Mouse (Mus musculus) hindbrain, embryonic 12.5 days (tissue): ENCODE data around the gene Popdc2. TPM values are rescaled to one million over a fixed set of nuclear protein-coding genes. Genes with fewer than 3 reads are reported as not detected.

Source experiments
- ATAC-seq: fragments of 200-750 bp; cut with Nextera tagmentation; 2 replicates; pipeline ENCODE4 v1.8.0; 2017; ENCODE audit warnings: moderate TSS enrichment; ENCODE audit not compliant: low FRiP score
- H3K27ac ChIP-seq: fragments of 300-500 bp; sonication (generic); 2 replicates; pipeline ENCODE4 v1.5.1; 2016; ENCODE audit warnings: mild to moderate bottlenecking
- H3K27me3 ChIP-seq: fragments of 300-500 bp; sonication (generic); 2 replicates; pipeline ENCODE4 v1.6.1; 2016; ENCODE audit warnings: mild to moderate bottlenecking
- H3K36me3 ChIP-seq: fragments of 300-500 bp; sonication (generic); 2 replicates; pipeline ENCODE4 v1.6.1; 2016; ENCODE audit warnings: mild to moderate bottlenecking
- H3K4me1 ChIP-seq: fragments of 300-500 bp; sonication (generic); 2 replicates; pipeline ENCODE4 v1.6.1; 2016
- H3K4me2 ChIP-seq: fragments of 300-500 bp; sonication (generic); replicated peaks from 2 replicates; pipeline ENCODE4 v1.6.1; 2016; ENCODE audit warnings: mild to moderate bottlenecking
- H3K4me3 ChIP-seq: fragments of 300-500 bp; sonication (generic); 2 replicates; pipeline ENCODE4 v1.5.1; 2016; ENCODE audit warnings: mild to moderate bottlenecking
- H3K9ac ChIP-seq: fragments of 300-500 bp; sonication (generic); 2 replicates; pipeline ENCODE4 v1.6.1; 2016; ENCODE audit warnings: mild to moderate bottlenecking, moderate library complexity
- H3K9me3 ChIP-seq: fragments of 300-500 bp; sonication (generic); replicated peaks from 2 replicates; pipeline ENCODE4 v1.6.1; 2016; ENCODE audit warnings: mild to moderate bottlenecking
- WGBS: fragments of 180-500 bp; shearing (Covaris S2); methylation state at CpG from one replicate; pipeline ENCODE4 v1.1.7; 2016; 5-methylcytosine and 5-hydroxymethylcytosine counted together
- polyA plus RNA-seq: library from polyadenylated mRNA; unstranded; fragments of >200 nt; fragmentation: Nextera tagmentation; extraction: Ambion mirVana; gene quantifications from 2 replicates; pipeline ENCODE4 v1.2.1, GENCODE M21; 2016

Gene Popdc2
- polyA plus RNA-seq, 1 experiment from 2014 or later = 0.70 TPM

DNA sequence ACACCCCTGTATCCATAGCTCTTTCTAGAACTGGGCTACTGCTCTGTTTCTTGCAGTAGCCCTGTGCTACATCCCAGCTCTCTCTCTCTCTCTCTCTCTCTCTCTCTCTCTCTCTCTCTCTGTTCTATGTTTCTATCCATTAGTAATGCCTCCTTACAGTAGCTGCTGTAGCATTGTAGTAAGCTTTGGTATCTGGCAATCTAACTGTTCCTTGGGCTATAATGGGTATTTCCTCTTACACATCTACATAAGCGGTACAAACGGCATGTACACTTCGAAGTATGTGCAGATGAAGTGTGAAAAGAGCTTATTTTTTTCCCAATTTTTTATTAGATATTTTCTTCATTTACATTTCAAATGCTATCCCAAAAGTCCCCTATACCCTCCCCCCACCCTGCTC lies 17.9 kb downstream of the Popdc2 start:
- Histone ChIP-seq H3K4me1 (peaks cover 10% of the 10 kb centered on the region; the same call in 1 of the 2 replicates), H3K9me3 (no peaks in the 10 kb centered on the region), H3K27ac (no peak overlapping the region), H3K9ac (no peak overlapping the region), H3K4me3 (no peak overlapping the region), H3K36me3 (no peaks in the 10 kb centered on the region), H3K4me2 (no peak overlapping the region), H3K27me3 (no peaks in the 10 kb centered on the region)
- 96% methylated on average over 3 of the region's 3 CpGs for WGBS
- ATAC-seq = no peak

DNA sequence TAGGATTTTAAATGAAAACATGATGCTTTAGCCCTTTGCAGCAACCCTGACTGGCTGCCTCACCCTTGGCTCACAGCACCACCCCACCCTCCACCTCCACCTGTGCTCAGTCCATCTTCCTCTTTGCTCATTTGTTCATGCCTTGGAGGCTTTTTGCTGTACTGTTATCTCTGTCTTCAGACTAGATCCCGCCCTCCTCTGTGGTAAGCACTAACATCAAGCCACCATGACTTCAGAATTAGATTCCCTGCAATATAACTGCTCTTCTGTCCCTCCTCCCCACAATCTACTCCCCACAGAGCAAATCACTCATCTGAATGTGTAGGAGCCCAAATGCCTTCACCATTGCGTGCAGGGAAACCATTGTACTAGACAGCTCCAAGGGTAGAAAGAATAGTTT lies 21.7 kb downstream of the Popdc2 start:
- H3K27ac ChIP-seq = no peak overlapping the region
- H3K4me2 ChIP-seq = no peak overlapping the region
- no peak for ATAC-seq
- H3K4me1 ChIP-seq = 0 out of 2 replicates have a peak, but pooled peaks cover 2% of the 10 kb centered on the region
- no peaks in the 10 kb centered on the region for H3K27me3 ChIP-seq
- no peak overlapping the region for H3K4me3 ChIP-seq
- no peaks in the 10 kb centered on the region for H3K36me3 ChIP-seq
- WGBS = 81% methylated on average over 2 of the region's 2 CpGs
- H3K9me3 ChIP-seq = no peaks in the 10 kb centered on the region
- no peak overlapping the region for H3K9ac ChIP-seq

DNA sequence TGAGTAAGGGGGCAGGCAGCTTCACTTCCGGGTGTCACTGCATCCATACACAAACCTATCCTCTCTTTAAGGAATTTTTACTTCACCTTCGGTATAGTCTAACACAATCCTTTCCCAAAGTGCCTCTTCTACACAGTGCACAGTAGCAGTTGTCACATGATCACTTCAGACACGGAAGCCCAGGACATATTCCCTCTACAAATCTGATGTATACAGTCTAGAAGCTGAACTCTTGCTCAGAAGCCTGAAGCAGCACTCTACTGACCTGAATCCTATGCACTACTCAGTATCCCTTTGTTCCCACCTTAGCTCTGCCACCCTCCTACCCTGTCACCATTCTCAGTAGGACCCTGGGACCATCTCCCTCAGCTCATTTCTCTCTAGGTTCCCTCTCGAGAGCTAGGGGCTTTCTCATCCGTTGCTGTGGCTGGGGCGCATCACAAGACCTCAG lies 23.2 kb downstream of the Popdc2 start:
- no peaks in the 10 kb centered on the region for H3K4me1 ChIP-seq
- no peaks in the 10 kb centered on the region for H3K9me3 ChIP-seq
- no peaks in the 10 kb centered on the region for H3K27me3 ChIP-seq
- no peak overlapping the region for H3K4me3 ChIP-seq
- WGBS = 91% methylated on average over 6 of the region's 6 CpGs
- H3K4me2 ChIP-seq = no peak overlapping the region
- H3K36me3 ChIP-seq = no peaks in the 10 kb centered on the region
- H3K9ac ChIP-seq = no peak overlapping the region
- H3K27ac ChIP-seq = no peak overlapping the region
- no peak for ATAC-seq

DNA sequence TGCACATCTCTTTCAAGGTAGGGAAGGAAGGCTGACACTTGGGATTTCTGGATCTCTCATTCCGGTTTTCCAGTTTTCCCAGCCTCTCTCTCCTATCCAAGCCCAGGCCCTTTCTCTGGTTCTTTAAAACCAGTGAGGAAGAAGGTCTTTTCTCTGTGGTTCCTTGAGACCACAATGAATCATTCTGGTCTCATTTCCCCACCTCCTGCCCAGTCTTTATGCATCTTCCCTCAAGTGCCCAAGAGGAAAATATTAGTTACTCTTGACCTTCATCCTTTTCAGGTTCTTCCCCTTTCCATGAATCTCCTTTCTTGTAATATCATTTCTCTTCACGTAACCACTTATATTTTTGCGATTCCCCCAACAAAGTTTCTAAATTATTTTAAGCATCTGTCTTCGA lies 23.7 kb downstream of the Popdc2 start:
- 91% methylated on average over 4 of the region's 4 CpGs for WGBS

DNA sequence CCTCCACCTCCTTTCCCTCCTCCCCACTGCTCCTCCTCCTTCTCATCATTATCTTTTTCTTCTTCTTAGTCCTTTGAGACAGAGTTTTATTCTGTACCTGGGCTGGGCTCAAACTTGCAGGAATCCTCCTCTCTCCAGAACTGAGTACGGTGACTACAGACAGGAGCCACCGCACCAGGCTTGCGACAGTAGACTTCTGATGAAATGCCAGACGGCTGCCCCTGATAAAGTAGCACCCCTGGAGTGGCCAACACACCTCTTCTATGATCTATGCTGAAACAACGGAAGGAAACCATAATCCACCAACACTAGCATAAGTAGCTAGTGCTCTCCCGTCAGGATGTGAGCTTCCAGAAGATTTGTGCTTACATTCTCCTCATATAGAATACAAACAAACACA lies 25.4 kb downstream of the Popdc2 start:
- 87% methylated on average over 6 of the region's 6 CpGs for WGBS
- Histone ChIP-seq H3K27me3 (no peaks in the 10 kb centered on the region), H3K4me1 (no peaks in the 10 kb centered on the region), H3K4me2 (no peak overlapping the region), H3K9me3 (no peaks in the 10 kb centered on the region), H3K36me3 (no peaks in the 10 kb centered on the region), H3K4me3 (no peak overlapping the region), H3K9ac (no peak overlapping the region), H3K27ac (no peak overlapping the region)
- no peak for ATAC-seq

More for the DNA sequence above, 23.7 kb downstream of the Popdc2 start:
- no peaks in the 10 kb centered on the region for H3K4me1 ChIP-seq
- H3K4me2 ChIP-seq = no peak overlapping the region
- H3K9ac ChIP-seq = no peak overlapping the region
- no peaks in the 10 kb centered on the region for H3K36me3 ChIP-seq
- no peak for ATAC-seq
- no peak overlapping the region for H3K27ac ChIP-seq
- H3K9me3 ChIP-seq = no peaks in the 10 kb centered on the region
- no peak overlapping the region for H3K4me3 ChIP-seq
- H3K27me3 ChIP-seq = no peaks in the 10 kb centered on the region

DNA sequence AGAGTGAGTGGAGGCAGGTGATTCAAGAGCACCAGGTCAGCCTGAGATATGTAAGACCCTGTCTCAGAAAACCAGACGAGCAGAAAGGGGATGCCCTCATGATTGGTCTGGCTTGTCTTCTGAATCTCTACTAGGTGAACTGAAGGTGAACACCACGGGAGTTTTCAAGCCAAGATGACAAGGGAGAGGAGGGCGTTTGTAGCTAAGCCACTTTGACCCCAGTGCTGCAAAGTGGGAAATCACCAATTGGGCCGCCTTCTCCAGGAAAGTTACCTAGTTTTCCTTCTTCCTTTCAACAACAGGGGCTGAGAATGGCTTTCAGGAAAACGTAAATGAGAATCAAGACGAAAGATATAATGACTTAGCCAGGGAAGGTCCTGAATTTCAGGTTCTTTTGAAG lies 26.7 kb downstream of the Popdc2 start:
- Histone ChIP-seq H3K27me3 (no peaks in the 10 kb centered on the region), H3K4me3 (no peak overlapping the region), H3K9me3 (no peaks in the 10 kb centered on the region), H3K9ac (no peak overlapping the region), H3K27ac (no peak overlapping the region), H3K4me1 (no peaks in the 10 kb centered on the region), H3K36me3 (no peaks in the 10 kb centered on the region), H3K4me2 (no peak overlapping the region)
- ATAC-seq = no peak
- 81% methylated on average over 6 of the region's 6 CpGs for WGBS

DNA sequence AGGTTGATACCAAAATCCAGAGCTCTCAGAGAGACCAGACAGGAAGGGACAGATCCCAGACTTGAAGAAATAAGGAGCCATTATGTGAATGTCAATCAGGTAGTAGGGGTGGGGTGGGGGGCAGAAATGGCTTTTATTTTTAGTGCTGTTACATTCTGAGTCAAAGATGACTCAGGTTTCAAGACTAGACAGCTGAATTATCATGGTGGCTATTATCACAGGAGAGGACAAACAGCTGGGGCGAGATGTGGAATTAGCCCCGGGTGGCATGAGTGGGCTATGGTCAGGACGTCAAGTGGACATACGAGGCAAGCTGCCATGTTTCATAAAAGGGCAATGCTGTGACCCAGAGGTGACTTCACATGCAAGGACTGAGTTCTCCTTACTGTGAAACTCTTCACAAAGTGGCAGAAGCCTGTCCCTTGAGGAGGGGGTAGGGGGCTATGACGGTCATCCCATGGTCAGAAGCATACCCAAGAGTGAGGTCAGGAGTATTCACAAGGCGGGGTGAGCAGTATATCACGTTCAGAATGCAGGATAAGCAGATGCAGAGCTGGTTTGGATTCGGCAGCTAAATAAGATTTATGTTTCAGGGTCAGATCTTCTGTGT lies 27.4 kb downstream of the Popdc2 start:
- ATAC-seq = no peak
- Histone ChIP-seq H3K4me2 (no peak overlapping the region), H3K27ac (no peak overlapping the region), H3K9ac (no peak overlapping the region), H3K4me3 (no peak overlapping the region), H3K4me1 (no peaks in the 10 kb centered on the region), H3K9me3 (no peaks in the 10 kb centered on the region), H3K36me3 (no peaks in the 10 kb centered on the region), H3K27me3 (no peaks in the 10 kb centered on the region)
- 81% methylated on average over 8 of the region's 8 CpGs for WGBS

DNA sequence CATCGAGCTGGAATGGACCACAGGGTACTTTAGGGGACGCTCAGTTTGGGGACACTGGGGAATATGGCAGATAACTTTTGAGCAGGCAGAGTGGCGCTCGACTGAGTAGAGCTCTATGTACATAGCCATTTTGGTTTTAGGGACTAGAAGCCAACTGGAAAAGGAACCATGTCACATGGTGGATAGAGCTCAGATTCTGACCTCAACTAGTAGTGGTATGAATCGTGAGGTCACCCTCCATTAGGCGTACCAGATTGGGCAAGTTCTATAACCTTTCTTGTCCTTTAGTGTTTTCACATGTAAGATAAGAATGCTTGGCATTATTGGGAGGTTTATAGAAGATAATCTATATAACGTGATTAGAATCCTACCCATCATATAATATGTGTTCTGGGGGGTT lies 28.3 kb downstream of the Popdc2 start:
- no peak overlapping the region for H3K4me3 ChIP-seq
- no peak overlapping the region for H3K9ac ChIP-seq
- no peak overlapping the region for H3K4me2 ChIP-seq
- H3K9me3 ChIP-seq = no peaks in the 10 kb centered on the region
- WGBS = 91% methylated on average over 7 of the region's 7 CpGs
- no peaks in the 10 kb centered on the region for H3K27me3 ChIP-seq
- H3K4me1 ChIP-seq = no peaks in the 10 kb centered on the region
- H3K27ac ChIP-seq = no peak overlapping the region
- no peaks in the 10 kb centered on the region for H3K36me3 ChIP-seq
- ATAC-seq = no peak

DNA sequence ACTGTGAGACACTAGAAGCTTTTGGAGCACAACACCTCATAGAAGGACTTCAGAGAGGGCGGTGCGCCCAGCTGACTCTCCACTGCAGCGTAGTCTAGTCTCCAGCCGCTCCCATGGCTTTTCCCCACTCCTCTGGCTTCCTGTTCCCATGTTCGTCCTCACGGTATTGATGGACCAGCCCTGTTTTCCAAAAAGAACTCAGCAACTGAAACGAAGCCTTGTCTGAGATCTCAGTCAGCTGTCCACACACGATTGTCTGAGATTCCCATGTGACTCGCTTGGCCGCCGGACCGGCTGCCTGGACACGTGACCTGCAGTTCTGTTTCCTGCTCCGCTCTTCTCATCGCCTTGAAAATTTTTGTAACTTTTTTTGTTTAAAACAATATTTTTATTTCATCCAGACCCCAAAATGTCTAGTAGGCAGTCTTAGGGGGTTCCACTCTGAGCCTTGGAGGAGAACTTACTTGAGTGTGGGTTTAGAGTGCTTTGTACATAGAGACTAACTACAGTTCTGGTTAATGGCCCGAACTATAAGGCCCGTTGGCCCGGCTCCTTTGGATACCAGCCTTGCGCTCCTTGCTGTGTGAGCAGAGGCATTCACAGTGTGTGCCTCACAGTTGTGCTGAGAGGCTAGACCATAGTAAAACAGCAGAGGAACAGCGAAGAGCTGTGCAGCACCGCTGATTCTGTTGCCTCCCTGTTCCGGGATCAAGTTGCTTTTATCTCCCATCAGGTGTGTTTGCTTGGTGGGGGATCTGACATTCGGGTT lies 30.3 kb downstream of the Popdc2 start:
- no peak overlapping the region for H3K4me3 ChIP-seq
- H3K4me2 ChIP-seq = no peak overlapping the region
- no peaks in the 10 kb centered on the region for H3K4me1 ChIP-seq
- H3K27ac ChIP-seq = no peak overlapping the region
- H3K36me3 ChIP-seq = no peaks in the 10 kb centered on the region
- H3K9me3 ChIP-seq = no peaks in the 10 kb centered on the region
- no peaks in the 10 kb centered on the region for H3K27me3 ChIP-seq
- 81% methylated on average over 23 of the region's 23 CpGs for WGBS
- H3K9ac ChIP-seq = no peak overlapping the region
- no peak for ATAC-seq

DNA sequence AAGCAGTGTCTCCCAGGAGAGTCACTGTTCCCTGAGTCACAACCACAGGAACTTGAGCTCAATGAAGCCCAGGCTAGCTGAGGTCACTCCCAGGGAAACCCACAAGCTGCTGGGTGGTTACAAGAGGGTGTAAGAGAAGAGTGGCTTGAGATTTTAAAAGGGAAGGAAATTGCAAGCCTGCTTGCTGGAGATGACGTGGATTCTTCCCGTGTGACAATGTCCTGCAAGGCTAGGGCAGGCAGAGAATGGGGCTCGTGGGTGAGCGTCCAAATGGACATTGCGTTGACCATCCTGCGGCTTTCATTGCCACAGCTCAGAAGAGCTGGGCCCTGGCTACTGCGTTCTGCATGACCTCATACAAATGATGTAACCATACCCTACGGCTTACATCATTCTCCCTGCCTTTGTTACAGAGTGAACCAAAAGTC lies 32.2 kb downstream of the Popdc2 start:
- Histone ChIP-seq H3K9me3 (no peaks in the 10 kb centered on the region), H3K27ac (no peak overlapping the region), H3K4me3 (no peak overlapping the region), H3K4me2 (no peak overlapping the region), H3K27me3 (no peaks in the 10 kb centered on the region), H3K9ac (no peak overlapping the region), H3K36me3 (no peaks in the 10 kb centered on the region), H3K4me1 (peaks cover 2% of the 10 kb centered on the region)
- WGBS = 84% methylated on average over 8 of the region's 8 CpGs
- ATAC-seq = no peak

DNA sequence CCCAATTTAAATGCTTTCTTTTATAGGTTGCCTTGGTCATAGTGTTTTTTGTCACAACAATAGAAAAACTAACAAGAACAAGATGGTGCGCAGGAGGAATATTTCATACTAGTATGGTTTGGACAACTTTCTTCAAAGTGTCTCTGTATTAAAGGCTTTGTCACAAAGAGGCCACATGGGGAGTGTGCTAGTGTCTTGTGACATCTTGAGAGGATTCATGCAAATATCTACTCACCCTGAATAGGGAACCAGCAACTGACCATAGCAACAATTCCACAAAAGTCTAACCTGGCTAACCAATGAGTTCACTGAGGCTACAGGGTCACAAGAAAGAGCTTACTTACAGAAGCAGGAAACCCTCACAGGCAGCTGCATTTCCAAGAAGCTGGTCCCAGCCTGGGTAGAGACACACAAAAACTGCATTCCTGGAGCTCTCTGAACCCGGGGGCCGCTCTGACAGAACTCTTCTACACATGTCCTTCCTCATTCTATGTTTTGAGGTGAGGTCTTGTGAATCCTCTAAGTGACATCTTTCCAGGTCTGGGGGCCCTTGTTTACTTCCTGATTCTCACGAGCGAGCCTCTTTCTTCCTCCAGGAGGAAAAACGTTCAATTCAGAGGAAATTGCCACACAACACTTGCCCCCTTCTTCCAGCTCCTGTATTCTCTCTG lies 33.2 kb downstream of the Popdc2 start:
- H3K4me3 ChIP-seq = no peak overlapping the region
- ATAC-seq = no peak
- no peaks in the 10 kb centered on the region for H3K27me3 ChIP-seq
- H3K9ac ChIP-seq = no peak overlapping the region
- peaks cover 12% of the 10 kb centered on the region for H3K4me1 ChIP-seq
- no peaks in the 10 kb centered on the region for H3K9me3 ChIP-seq
- no peak overlapping the region for H3K27ac ChIP-seq
- no peak overlapping the region for H3K4me2 ChIP-seq
- WGBS = 72% methylated on average over 6 of the region's 6 CpGs
- H3K36me3 ChIP-seq = no peaks in the 10 kb centered on the region

DNA sequence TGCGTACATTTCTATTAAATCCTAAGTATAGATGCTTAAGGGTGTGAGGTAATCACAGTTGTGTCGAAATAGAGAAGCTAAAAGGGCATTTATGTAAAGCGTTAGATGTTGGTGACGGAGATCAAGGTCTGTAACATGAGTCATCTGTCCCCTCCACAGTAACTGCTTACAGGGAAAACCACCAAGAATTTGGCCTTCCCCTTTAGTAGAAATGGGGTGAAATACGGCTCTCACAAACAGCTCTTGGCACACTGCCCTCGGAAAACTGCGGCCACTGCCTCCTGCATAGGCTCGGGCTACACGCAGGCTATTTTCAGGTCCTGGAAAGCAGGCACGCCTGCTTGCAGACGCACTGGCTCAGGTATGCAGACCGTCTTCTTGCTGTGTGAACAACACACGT lies 34.1 kb downstream of the Popdc2 start:
- Histone ChIP-seq H3K27ac (no peak overlapping the region), H3K27me3 (no peaks in the 10 kb centered on the region), H3K9me3 (no peaks in the 10 kb centered on the region), H3K4me1 (peaks cover 14% of the 10 kb centered on the region), H3K4me2 (no peak overlapping the region), H3K4me3 (no peak overlapping the region), H3K36me3 (no peaks in the 10 kb centered on the region), H3K9ac (no peak overlapping the region)
- WGBS = 75% methylated on average over 13 of the region's 13 CpGs
- no peak for ATAC-seq
